Mouse (Mus musculus): ENCODE results near the gene Pald1.

GRCm38 (mm10) chr10:61417046-61417445, 33.7 kb upstream of the Pald1 start:
- TF ChIP-seq CTCF (IDR thresholded peaks at IDR 0.05; ENCODE audit: borderline replicate concordance, extremely low read depth, insufficient read depth, insufficient read length): no peak
- TF ChIP-seq POLR2A (IDR thresholded peaks at IDR 0.05; ENCODE audit: borderline replicate concordance, extremely low read depth, insufficient read depth, insufficient read length, poor library complexity, severe bottlenecking): no peak

Data from brain, embryonic 14.5 days (tissue).